Mouse (Mus musculus) liver, postnatal 0 days (tissue): ENCODE data around the gene Rxrb. TPM values are rescaled to one million over a fixed set of nuclear protein-coding genes. Genes with fewer than 3 reads are reported as not detected.
"Not testable (repeated sequence)": the region's sequence is repeated elsewhere in the genome, so short reads cannot be mapped to it uniquely, and the experiment has no call there.

Experiments used
- ATAC-seq: fragments of 200-750 bp; cut with Nextera tagmentation; 2 replicates; pipeline ENCODE4 v1.8.0; 2017; ENCODE audit warnings: mild to moderate bottlenecking, moderate library complexity
- DNase-seq: peaks from one replicate; pipeline ENCODE4 v3.0.0-alpha.2; 2016
- H3K27ac ChIP-seq: fragments of 300-500 bp; sonication (generic); 2 replicates; pipeline ENCODE4 v1.5.1; 2014; ENCODE audit warnings: antibody characterized with exemption, moderate library complexity, mild to moderate bottlenecking, low read depth
- H3K27me3 ChIP-seq: fragments of 300-500 bp; sonication (generic); 2 replicates; pipeline ENCODE4 v1.6.1; 2014; ENCODE audit warnings: low read length, control low read depth, mixed read lengths; ENCODE audit not compliant: insufficient read depth
- H3K36me3 ChIP-seq: fragments of 300-500 bp; sonication (generic); replicated peaks from 2 replicates; pipeline ENCODE4 v1.6.1; 2014; ENCODE audit warnings: mild to moderate bottlenecking, control low read depth, low read length, moderate library complexity, mixed read lengths; ENCODE audit not compliant: insufficient read depth
- H3K4me1 ChIP-seq: fragments of 300-500 bp; sonication (generic); 2 replicates; pipeline ENCODE4 v1.6.1; 2014; ENCODE audit warnings: antibody characterized with exemption, mild to moderate bottlenecking, control low read depth; ENCODE audit not compliant: insufficient read depth
- H3K4me2 ChIP-seq: fragments of 300-500 bp; sonication (generic); 2 replicates; pipeline ENCODE4 v1.6.1; 2014; ENCODE audit warnings: low read depth, mild to moderate bottlenecking, low read length, moderate library complexity, mixed read lengths
- H3K4me3 ChIP-seq: fragments of 300-500 bp; sonication (generic); 2 replicates; pipeline ENCODE4 v1.5.1; 2014; ENCODE audit warnings: low read depth, low read length
- H3K9ac ChIP-seq: fragments of 300-500 bp; sonication (generic); replicated peaks from 2 replicates; pipeline ENCODE4 v1.6.1; 2014; ENCODE audit warnings: mild to moderate bottlenecking, moderate library complexity
- H3K9me3 ChIP-seq: fragments of 300-500 bp; sonication (generic); 2 replicates; pipeline ENCODE4 v1.6.1; 2016; ENCODE audit warnings: mild to moderate bottlenecking, control low read depth, low read length, mixed read lengths
- CTCF ChIP-seq: sonication (generic); IDR thresholded peaks from 2 replicates; pipeline ENCODE4 v1.5.1; 2016; ENCODE audit warnings: antibody characterized with exemption, low read depth
- EP300 ChIP-seq: IDR thresholded peaks from 2 replicates; pipeline ENCODE4 v1.6.1; 2016; ENCODE audit warnings: antibody characterized with exemption, low read depth, mild to moderate bottlenecking
- WGBS: fragments of 180-500 bp; shearing (Covaris S2); extraction: QIAGEN DNeasy Blood & Tissue Kit; methylation state at CpG from one replicate; pipeline ENCODE4 v1.1.7; 2014; ENCODE audit not compliant: insufficient replicate concordance; 5-methylcytosine and 5-hydroxymethylcytosine counted together
- polyA plus RNA-seq: library from polyadenylated mRNA; unstranded; fragments of >200 nt; fragmentation: Nextera tagmentation; extraction: Ambion mirVana; gene quantifications from 2 replicates; pipeline ENCODE4 v1.2.1, GENCODE M21; 2015

Rxrb gene
- 16.2 and 16.4 TPM in 2 replicates for polyA plus RNA-seq

GRCm38 (mm10) chr17:34031465-34032173 is at the start of gene Rxrb, which contains the start of gene Slc39a7:
TSS of gene Rxrb (plus strand) at chr17:34031812.
TSS of gene Slc39a7 (minus strand) at chr17:34031682.
- Histone ChIP-seq H3K4me3 (peak within 1 kb of the TSS; percentile 79), H3K4me2 (peak within 1 kb of the TSS; percentile 94), H3K27me3 (no peaks in the 10 kb centered on the region), H3K9ac (peak within 1 kb of the TSS; percentile 88), H3K4me1 (peaks cover 45% of the 10 kb centered on the region), H3K9me3 (no peaks in the 10 kb centered on the region), H3K36me3 (peaks cover 40% of the 10 kb centered on the region), H3K27ac (peak within 1 kb of the TSS; percentile 96)
- DNase-seq (peak; percentile 99), ATAC-seq (peak; percentile 79)
- under 1% methylated on average over 70 of the region's 88 CpGs for WGBS
- TF ChIP-seq CTCF = no peak
- TF ChIP-seq EP300 = peak; percentile 53; the same call in 1 of the 2 replicates

- TF ChIP-seq CTCF = peak; percentile 96
- H3K27me3 ChIP-seq, H3K36me3 ChIP-seq, ATAC-seq, H3K9me3 ChIP-seq, H3K4me3 ChIP-seq, H3K27ac ChIP-seq, H3K9ac ChIP-seq: not testable (repeated sequence)
- DNase-seq = peak; percentile 78
- Histone ChIP-seq H3K4me1 (peaks cover 26% of the 10 kb centered on the region), H3K4me2 (peak overlapping the region; percentile 74)
- WGBS = 4% methylated on average over 8 of the region's 8 CpGs
Measured at GRCm38 (mm10) chr17:33982136-33982535, 49.5 kb upstream of the Rxrb start.

- Histone ChIP-seq H3K9ac (no peak overlapping the region), H3K4me2 (no peak overlapping the region), H3K4me1 (no peaks in the 10 kb centered on the region), H3K27ac (no peak overlapping the region), H3K4me3 (no peak overlapping the region), H3K9me3 (0 out of 2 replicates have a peak, but pooled peaks cover 2% of the 10 kb centered on the region), H3K27me3 (no peaks in the 10 kb centered on the region), H3K36me3 (peaks cover 6% of the 10 kb centered on the region)
- 29% methylated on average over 10 of the region's 10 CpGs for WGBS
- DNase-seq (peak; percentile 73), ATAC-seq (peak; percentile 66)
- TF ChIP-seq EP300 (no peak), CTCF (peak; percentile 88)
Measured at GRCm38 (mm10) chr17:33991788-33992664, 39.6 kb upstream of the Rxrb start.

- Histone ChIP-seq H3K4me1 (peaks cover 5% of the 10 kb centered on the region; the same call in 1 of the 2 replicates), H3K9ac (no peak overlapping the region), H3K36me3 (peaks cover 6% of the 10 kb centered on the region), H3K4me2 (no peak overlapping the region), H3K27ac (no peak overlapping the region), H3K27me3 (no peaks in the 10 kb centered on the region), H3K9me3 (0 out of 2 replicates have a peak, but pooled peaks cover 2% of the 10 kb centered on the region), H3K4me3 (no peak overlapping the region)
- DNase-seq = no peak
- TF ChIP-seq CTCF (no peak), EP300 (no peak)
- WGBS = 84% methylated on average over 8 of the region's 8 CpGs
- ATAC-seq = no peak
Measured at GRCm38 (mm10) chr17:33994959-33995358, 36.7 kb upstream of the Rxrb start.

- no peak overlapping the region for H3K9ac ChIP-seq
- H3K36me3 ChIP-seq = peaks cover 6% of the 10 kb centered on the region
- no peaks in the 10 kb centered on the region for H3K27me3 ChIP-seq
- ATAC-seq (no peak), DNase-seq (no peak)
- H3K4me2 ChIP-seq = no peak overlapping the region
- H3K27ac ChIP-seq = no peak overlapping the region
- H3K4me1 ChIP-seq = peaks cover 10% of the 10 kb centered on the region
- 0 out of 2 replicates have a peak, but pooled peaks cover 2% of the 10 kb centered on the region for H3K9me3 ChIP-seq
- WGBS = 58% methylated on average over 3 of the region's 3 CpGs
- no peak for TF ChIP-seq EP300
- no peak for TF ChIP-seq CTCF
- H3K4me3 ChIP-seq = no peak overlapping the region
Measured at GRCm38 (mm10) chr17:33995651-33996050, 36.0 kb upstream of the Rxrb start.

- not testable (repeated sequence) for H3K36me3 ChIP-seq, DNase-seq, ATAC-seq, H3K27me3 ChIP-seq, H3K4me3 ChIP-seq, H3K27ac ChIP-seq, H3K9ac ChIP-seq, H3K4me2 ChIP-seq, H3K9me3 ChIP-seq
- H3K4me1 ChIP-seq = peaks cover 11% of the 10 kb centered on the region
- WGBS = 82% methylated on average over 2 of the region's 2 CpGs
Measured at GRCm38 (mm10) chr17:33997025-33997424, 34.6 kb upstream of the Rxrb start.

GRCm38 (mm10) chr17:33998697-33999096 is 32.9 kb upstream of the Rxrb start:
- H3K4me3 ChIP-seq, H3K27me3 ChIP-seq, ATAC-seq, DNase-seq, H3K27ac ChIP-seq, H3K9ac ChIP-seq, H3K9me3 ChIP-seq, H3K36me3 ChIP-seq: not testable (repeated sequence)
- Histone ChIP-seq H3K4me2 (peak overlapping the region; percentile 98; the same call in 1 of the 2 replicates), H3K4me1 (peaks cover 11% of the 10 kb centered on the region)
- 43% methylated on average over 5 of the region's 5 CpGs for WGBS
